In genomic region chr7:19269721-19270441, GRCm38 (mm10) we compare ENCODE assay signal across 8 mouse cellular contexts. TPM values are rescaled to one million over a fixed set of nuclear protein-coding genes. Genes with fewer than 3 reads are reported as not detected.
DNase-seq lines count a peak whose midpoint lies in the region; ATAC-seq and TF ChIP-seq lines count a peak whose summit lies in the region.

No protein-coding gene starts in this region.

- H3K9me3 ChIP-seq in heart, embryonic 14.5 days (ENCODE audit: control insufficient read depth, low read length): no peaks in the 10 kb centered on the region
- H3K9me3 ChIP-seq in kidney, postnatal 0 days (replicated peaks; ENCODE audit: low read length): no peaks in the 10 kb centered on the region
- H3K9me3 ChIP-seq in stomach, embryonic 15.5 days: no peaks in the 10 kb centered on the region

- H3K4me2 ChIP-seq in heart, embryonic 14.5 days (ENCODE audit: low read length): peak overlapping the region; percentile 91
- H3K4me2 ChIP-seq in kidney, postnatal 0 days (ENCODE audit: low read length): peak overlapping the region; percentile 98
- peak overlapping the region; percentile 93 for H3K4me2 ChIP-seq in stomach, embryonic 15.5 days

- no peaks in the 10 kb centered on the region for H3K27me3 ChIP-seq in heart, embryonic 14.5 days (ENCODE audit: control insufficient read depth, insufficient read depth, low read length)
- no peaks in the 10 kb centered on the region for H3K27me3 ChIP-seq in kidney, postnatal 0 days (ENCODE audit: insufficient read depth, low read length)
- H3K27me3 ChIP-seq in stomach, embryonic 15.5 days (replicated peaks): no peaks in the 10 kb centered on the region

- 0% methylated on average over 19 of the region's 19 CpGs for WGBS in heart, embryonic 14.5 days
- under 1% methylated on average over 18 of the region's 19 CpGs for WGBS in kidney, postnatal 0 days
- WGBS in stomach, embryonic 15.5 days: under 1% methylated on average over 16 of the region's 19 CpGs

- H3K36me3 ChIP-seq in heart, embryonic 14.5 days (ENCODE audit: control insufficient read depth, insufficient read depth, low read length): peaks cover 18% of the 10 kb centered on the region
- 0 out of 2 replicates have a peak, but pooled peaks cover 2% of the 10 kb centered on the region for H3K36me3 ChIP-seq in kidney, postnatal 0 days (ENCODE audit: insufficient read depth, low read length)
- peaks cover under 1% of the 10 kb centered on the region; the same call in 1 of the 2 replicates for H3K36me3 ChIP-seq in stomach, embryonic 15.5 days

- H3K4me1 ChIP-seq in heart, embryonic 14.5 days (ENCODE audit: control insufficient read depth in 2 of 2, insufficient read depth in 2 of 2, low read length in 2 of 2): peaks cover 28 to 43% of the 10 kb centered on the region in 2 experiments
- H3K4me1 ChIP-seq in kidney, postnatal 0 days (replicated peaks; ENCODE audit: insufficient read depth, low read length): peaks cover 19% of the 10 kb centered on the region
- peaks cover 34% of the 10 kb centered on the region for H3K4me1 ChIP-seq in stomach, embryonic 15.5 days

- peak overlapping the region; percentile 90 to 99 for H3K4me3 ChIP-seq in heart, embryonic 14.5 days (ENCODE audit: control insufficient read depth in 1 of 2, insufficient read depth in 1 of 2, low read depth in 1 of 2, low read length in 2 of 2)
- H3K4me3 ChIP-seq in kidney, postnatal 0 days (replicated peaks; ENCODE audit: low read depth, low read length): peak overlapping the region; percentile 97
- peak overlapping the region; percentile 100 for H3K4me3 ChIP-seq in stomach, embryonic 15.5 days (replicated peaks)

- H3K9ac ChIP-seq in heart, embryonic 14.5 days (ENCODE audit: low read length): peak overlapping the region; percentile 92
- H3K9ac ChIP-seq in kidney, postnatal 0 days (ENCODE audit: low read depth, low read length): peak overlapping the region; percentile 88
- peak overlapping the region; percentile 97 for H3K9ac ChIP-seq in stomach, embryonic 15.5 days

- peak; percentile 67 for ATAC-seq in heart, embryonic 14.5 days (ENCODE audit: insufficient number of reproducible peaks, insufficient read depth, low FRiP score, low read depth)
- ATAC-seq in kidney, postnatal 0 days (replicated peaks; ENCODE audit: low FRiP score, low read depth): peak; percentile 63
- ATAC-seq in stomach, embryonic 15.5 days (ENCODE audit: insufficient read depth, low FRiP score, low read depth): peak; percentile 52

- H3K27ac ChIP-seq in heart, embryonic 14.5 days (replicated peaks in 1 of 2; ENCODE audit: control insufficient read depth in 1 of 2, insufficient read depth in 1 of 2, low read depth in 2 of 2, low read length in 2 of 2): peak overlapping the region; percentile 95 to 96
- H3K27ac ChIP-seq in kidney, postnatal 0 days: peak overlapping the region; percentile 92
- H3K27ac ChIP-seq in stomach, embryonic 15.5 days: peak overlapping the region; percentile 99

- TF ChIP-seq CTCF in kidney, postnatal 0 days (IDR thresholded peaks at IDR 0.05; ENCODE audit: low read depth): no peak

- DNase-seq in urinary bladder, postnatal 14 days (ENCODE audit: low spot score): peak; percentile 70
- DNase-seq in urinary bladder, adult 18-20 months (ENCODE audit: low spot score in 2 of 2): no peak
- peak; percentile 83 for DNase-seq in embryo, embryonic 9.5 days (ENCODE audit: extremely low spot score)
- DNase-seq in kidney, postnatal 0 days (ENCODE audit: low spot score): peak; percentile 88
- DNase-seq in lung, postnatal 36 days: peak; percentile 85
- no peak for DNase-seq in layer of hippocampus, postnatal 14 days (ENCODE audit: low spot score in 2 of 2)

RNA-seq across cellular contexts. Expression of gene Vasp, which starts 1.7 kb away (rescaled TPM):
- polyA plus RNA-seq in heart, embryonic 14.5 days (2014; fragmentation: Nextera tagmentation; extraction: Ambion mirVana): 66.1 and 68.9 TPM in 2 replicates
- 89.4 and 94.4 TPM in 2 replicates for polyA plus RNA-seq in kidney, postnatal 0 days (2015; fragmentation: Nextera tagmentation; extraction: Ambion mirVana)
- polyA plus RNA-seq in stomach, embryonic 15.5 days (2015; fragmentation: Nextera tagmentation; extraction: Ambion mirVana): 106 and 111 TPM in 2 replicates
- total RNA-seq in layer of hippocampus, postnatal 14 days (2021): 10 to 100 TPM; 23.2 to 24.2 TPM

RNA-seq across cellular contexts. Expression of gene Ppm1n, which starts 10.0 kb away (rescaled TPM):
- 0.20 TPM in 1 of 2 replicates, not detected in the other for polyA plus RNA-seq in heart, embryonic 14.5 days (2014; fragmentation: Nextera tagmentation; extraction: Ambion mirVana)
- 0.18 TPM in 1 of 2 replicates, not detected in the other for polyA plus RNA-seq in kidney, postnatal 0 days (2015; fragmentation: Nextera tagmentation; extraction: Ambion mirVana)
- polyA plus RNA-seq in stomach, embryonic 15.5 days (2015; fragmentation: Nextera tagmentation; extraction: Ambion mirVana): 0.21 and 0.33 TPM in 2 replicates
- under 1 TPM in 1 of 2 experiments, not detected in 1; 0.79 TPM for total RNA-seq in layer of hippocampus, postnatal 14 days (2021)

RNA-seq across cellular contexts. Expression of gene Rtn2, which starts 12.5 kb away (rescaled TPM):
- polyA plus RNA-seq in heart, embryonic 14.5 days (2014; fragmentation: Nextera tagmentation; extraction: Ambion mirVana): 39.2 and 43.6 TPM in 2 replicates
- polyA plus RNA-seq in kidney, postnatal 0 days (2015; fragmentation: Nextera tagmentation; extraction: Ambion mirVana): 7.3 and 7.4 TPM in 2 replicates
- polyA plus RNA-seq in stomach, embryonic 15.5 days (2015; fragmentation: Nextera tagmentation; extraction: Ambion mirVana): 10.6 and 13.9 TPM in 2 replicates
- 100 to 1,000 TPM in 1 of 2 experiments, 10 to 100 TPM in 1; 93.0 to 104 TPM for total RNA-seq in layer of hippocampus, postnatal 14 days (2021)

RNA-seq across cellular contexts. Expression of gene Fosb, which starts 40.0 kb away (rescaled TPM):
- polyA plus RNA-seq in heart, embryonic 14.5 days (2014; fragmentation: Nextera tagmentation; extraction: Ambion mirVana): 0.22 TPM in 1 of 2 replicates, not detected in the other
- 0.11 TPM in 2 replicates for polyA plus RNA-seq in kidney, postnatal 0 days (2015; fragmentation: Nextera tagmentation; extraction: Ambion mirVana)
- polyA plus RNA-seq in stomach, embryonic 15.5 days (2015; fragmentation: Nextera tagmentation; extraction: Ambion mirVana): 0.12 and 0.17 TPM in 2 replicates
- total RNA-seq in layer of hippocampus, postnatal 14 days (2021): 1 to 10 TPM; 6.1 to 6.5 TPM

RNA-seq across cellular contexts. Expression of gene Opa3, which starts 41.7 kb away (rescaled TPM):
- polyA plus RNA-seq in heart, embryonic 14.5 days (2014; fragmentation: Nextera tagmentation; extraction: Ambion mirVana): 36.5 and 38.6 TPM in 2 replicates
- polyA plus RNA-seq in kidney, postnatal 0 days (2015; fragmentation: Nextera tagmentation; extraction: Ambion mirVana): 30.4 and 30.5 TPM in 2 replicates
- 32.3 and 34.5 TPM in 2 replicates for polyA plus RNA-seq in stomach, embryonic 15.5 days (2015; fragmentation: Nextera tagmentation; extraction: Ambion mirVana)
- 10 to 100 TPM; 37.3 to 39.9 TPM for total RNA-seq in layer of hippocampus, postnatal 14 days (2021)

Comparison
In these comparisons a context has a peak if more than half of its experiments do, and no peak if none do; other contexts are left out.
1. DNase-seq: peak in urinary bladder, postnatal 14 days (single experiment), embryo, embryonic 9.5 days (single experiment), kidney, postnatal 0 days (single experiment) and lung, postnatal 36 days (single experiment); none in urinary bladder, adult 18-20 months (0 of 2) and layer of hippocampus, postnatal 14 days (0 of 2).
2. Peak in every context shown above with its lines, with median percentiles within 50 percentile points of each other: ATAC-seq, H3K27ac ChIP-seq, H3K4me2 ChIP-seq, H3K4me3 ChIP-seq and H3K9ac ChIP-seq.